Mouse (Mus musculus) hindbrain, embryonic 11.5 days (tissue): Measurements from ENCODE around the gene Tenm2. TPM values are rescaled to one million over a fixed set of nuclear protein-coding genes. Genes with fewer than 3 reads are reported as not detected.
A peak's percentile ranks its signal among the peaks of the same experiment; 100 is the strongest.

ENCODE experiments used
- ATAC-seq: fragments of 200-750 bp; cut with Nextera tagmentation; 2 replicates; pipeline ENCODE4 v1.8.0; 2017; ENCODE audit warnings: mild to moderate bottlenecking, moderate TSS enrichment, moderate library complexity; ENCODE audit not compliant: low FRiP score
- DNase-seq: peaks from one replicate; pipeline ENCODE4 v3.0.0-alpha.2; 2015; ENCODE audit warnings: low spot score
- H3K27ac ChIP-seq: fragments of 300-500 bp; sonication (generic); 2 replicates; pipeline ENCODE4 v1.5.1; 2014; ENCODE audit warnings: mild to moderate bottlenecking, low read depth, low read length
- H3K27me3 ChIP-seq: fragments of 300-500 bp; sonication (generic); 2 replicates; pipeline ENCODE4 v1.6.1; 2014; ENCODE audit warnings: mild to moderate bottlenecking, low read length, moderate library complexity, mixed read lengths; ENCODE audit not compliant: control insufficient read depth, insufficient read depth
- H3K36me3 ChIP-seq: fragments of 300-500 bp; sonication (generic); 2 replicates; pipeline ENCODE4 v1.6.1; 2014; ENCODE audit warnings: mild to moderate bottlenecking, low read length, moderate library complexity, mixed read lengths; ENCODE audit not compliant: control insufficient read depth, insufficient read depth
- H3K4me1 ChIP-seq: fragments of 300-500 bp; sonication (generic); replicated peaks from 2 replicates; pipeline ENCODE4 v1.6.1; 2014; ENCODE audit warnings: low read length, mixed read lengths; ENCODE audit not compliant: control insufficient read depth, insufficient read depth
- H3K4me2 ChIP-seq: fragments of 300-500 bp; sonication (generic); replicated peaks from 2 replicates; pipeline ENCODE4 v1.6.1; 2014; ENCODE audit warnings: mild to moderate bottlenecking, low read depth, low read length
- H3K4me3 ChIP-seq: fragments of 300-500 bp; sonication (generic); 2 replicates; pipeline ENCODE4 v1.5.1; 2014; ENCODE audit warnings: low read depth, low read length
- H3K9ac ChIP-seq: fragments of 300-500 bp; sonication (generic); 2 replicates; pipeline ENCODE4 v1.6.1; 2014; ENCODE audit warnings: low read depth, low read length
- H3K9me3 ChIP-seq: fragments of 300-500 bp; sonication (generic); 2 replicates; pipeline ENCODE4 v1.6.1; 2016; ENCODE audit warnings: low read length; ENCODE audit not compliant: control insufficient read depth
- WGBS: fragments of 180-500 bp; shearing (Covaris S2); extraction: QIAGEN DNeasy Blood & Tissue Kit; methylation state at CpG from one replicate; pipeline ENCODE4 v1.1.7; 2014; 5-methylcytosine and 5-hydroxymethylcytosine counted together
- polyA plus RNA-seq: library from polyadenylated mRNA; unstranded; fragments of >200 nt; fragmentation: Nextera tagmentation; extraction: Ambion mirVana; gene quantifications from 2 replicates; pipeline ENCODE4 v1.2.1, GENCODE M21; 2014

Gene Tenm2
- polyA plus RNA-seq, 1 experiment from 2014 or later = 9.0 TPM

GRCm38 (mm10) chr11:36746286-36746685 is 489.5 kb downstream of the Tenm2 start:
- H3K27me3 ChIP-seq = no peaks in the 10 kb centered on the region
- no peaks in the 10 kb centered on the region for H3K4me1 ChIP-seq
- no peak overlapping the region for H3K9ac ChIP-seq
- no peaks in the 10 kb centered on the region for H3K36me3 ChIP-seq
- H3K4me3 ChIP-seq = no peak overlapping the region
- H3K4me2 ChIP-seq = no peak overlapping the region
- H3K9me3 ChIP-seq = no peaks in the 10 kb centered on the region
- DNase-seq (no peak), ATAC-seq (no peak)
- no peak overlapping the region for H3K27ac ChIP-seq
- 76% methylated on average over 4 of the region's 4 CpGs for WGBS

GRCm38 (mm10) chr11:36727800-36728199 is 508.0 kb downstream of the Tenm2 start:
- H3K4me2 ChIP-seq = no peak overlapping the region
- no peak for DNase-seq
- no peak overlapping the region for H3K9ac ChIP-seq
- H3K27me3 ChIP-seq = no peaks in the 10 kb centered on the region
- H3K36me3 ChIP-seq = no peaks in the 10 kb centered on the region
- no peaks in the 10 kb centered on the region for H3K4me1 ChIP-seq
- WGBS = 87% methylated on average over 3 of the region's 3 CpGs
- no peak overlapping the region for H3K4me3 ChIP-seq
- no peaks in the 10 kb centered on the region for H3K9me3 ChIP-seq
- H3K27ac ChIP-seq = no peak overlapping the region
- no peak for ATAC-seq

DNA sequence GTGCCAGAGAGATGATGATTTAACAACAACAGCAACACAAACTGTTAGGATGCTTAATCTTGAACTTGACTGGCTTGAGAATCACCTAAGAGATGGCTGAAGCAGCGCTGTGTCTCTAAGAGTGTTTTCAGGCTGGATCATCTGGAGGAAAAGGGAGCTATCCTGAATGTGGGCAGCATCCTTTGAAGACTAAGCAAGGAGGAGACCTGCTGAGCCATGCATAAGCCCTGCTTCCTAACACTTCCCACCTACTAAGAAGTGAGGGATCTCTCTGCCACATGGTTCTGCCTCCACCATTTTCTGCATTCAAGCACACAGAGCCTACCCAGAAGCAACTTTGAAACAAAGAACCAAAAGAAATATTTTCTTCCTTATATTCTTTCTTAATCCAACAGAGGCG is 532.9 kb downstream of the Tenm2 start:
- 82% methylated on average over 2 of the region's 2 CpGs for WGBS

GRCm38 (mm10) chr11:36700951-36701350 is 534.8 kb downstream of the Tenm2 start:
- H3K4me3 ChIP-seq = no peak overlapping the region
- H3K36me3 ChIP-seq = no peaks in the 10 kb centered on the region
- no peaks in the 10 kb centered on the region for H3K9me3 ChIP-seq
- 71% methylated on average over 3 of the region's 3 CpGs for WGBS
- H3K4me1 ChIP-seq = peaks cover 5% of the 10 kb centered on the region; the same call in 1 of the 2 replicates
- DNase-seq (no peak), ATAC-seq (no peak)
- no peak overlapping the region for H3K9ac ChIP-seq
- no peaks in the 10 kb centered on the region for H3K27me3 ChIP-seq
- no peak overlapping the region for H3K4me2 ChIP-seq
- no peak overlapping the region for H3K27ac ChIP-seq

More for the DNA sequence above, 532.9 kb downstream of the Tenm2 start:
- H3K36me3 ChIP-seq = no peaks in the 10 kb centered on the region
- no peak overlapping the region for H3K9ac ChIP-seq
- H3K9me3 ChIP-seq = no peaks in the 10 kb centered on the region
- DNase-seq (no peak), ATAC-seq (no peak)
- no peaks in the 10 kb centered on the region for H3K27me3 ChIP-seq
- H3K4me2 ChIP-seq = no peak overlapping the region
- no peaks in the 10 kb centered on the region; the same call in 1 of the 2 replicates for H3K4me1 ChIP-seq
- no peak overlapping the region for H3K27ac ChIP-seq
- H3K4me3 ChIP-seq = no peak overlapping the region

GRCm38 (mm10) chr11:36700131-36700530 is 535.6 kb downstream of the Tenm2 start:
- Histone ChIP-seq H3K9ac (no peak overlapping the region), H3K9me3 (no peaks in the 10 kb centered on the region), H3K27ac (no peak overlapping the region), H3K36me3 (no peaks in the 10 kb centered on the region), H3K4me2 (no peak overlapping the region), H3K4me3 (no peak overlapping the region), H3K27me3 (no peaks in the 10 kb centered on the region), H3K4me1 (peaks cover 5% of the 10 kb centered on the region; the same call in 1 of the 2 replicates)
- no peak for ATAC-seq
- WGBS = 86% methylated on average over 6 of the region's 6 CpGs
- DNase-seq = no peak

GRCm38 (mm10) chr11:36698268-36698667 is 537.5 kb downstream of the Tenm2 start:
- Histone ChIP-seq H3K9me3 (no peaks in the 10 kb centered on the region), H3K36me3 (no peaks in the 10 kb centered on the region), H3K4me2 (no peak overlapping the region), H3K27ac (peak overlapping the region; percentile 88), H3K4me1 (peaks cover 5% of the 10 kb centered on the region; the same call in 1 of the 2 replicates), H3K4me3 (no peak overlapping the region), H3K27me3 (no peaks in the 10 kb centered on the region), H3K9ac (no peak overlapping the region)
- WGBS = 56% methylated on average over 7 of the region's 7 CpGs
- peak; percentile 24 for DNase-seq
- no peak for ATAC-seq

GRCm38 (mm10) chr11:36697816-36698215 is 537.9 kb downstream of the Tenm2 start:
- H3K9me3 ChIP-seq = no peaks in the 10 kb centered on the region
- no peak overlapping the region for H3K4me2 ChIP-seq
- peaks cover 5% of the 10 kb centered on the region; the same call in 1 of the 2 replicates for H3K4me1 ChIP-seq
- no peaks in the 10 kb centered on the region for H3K36me3 ChIP-seq
- H3K9ac ChIP-seq = no peak overlapping the region
- no peaks in the 10 kb centered on the region for H3K27me3 ChIP-seq
- H3K4me3 ChIP-seq = no peak overlapping the region
- H3K27ac ChIP-seq = peak overlapping the region; percentile 88
- WGBS = 58% methylated on average over 8 of the region's 8 CpGs
- DNase-seq = peak; percentile 23
- ATAC-seq = no peak; the same call in 1 of the 2 replicates

DNA sequence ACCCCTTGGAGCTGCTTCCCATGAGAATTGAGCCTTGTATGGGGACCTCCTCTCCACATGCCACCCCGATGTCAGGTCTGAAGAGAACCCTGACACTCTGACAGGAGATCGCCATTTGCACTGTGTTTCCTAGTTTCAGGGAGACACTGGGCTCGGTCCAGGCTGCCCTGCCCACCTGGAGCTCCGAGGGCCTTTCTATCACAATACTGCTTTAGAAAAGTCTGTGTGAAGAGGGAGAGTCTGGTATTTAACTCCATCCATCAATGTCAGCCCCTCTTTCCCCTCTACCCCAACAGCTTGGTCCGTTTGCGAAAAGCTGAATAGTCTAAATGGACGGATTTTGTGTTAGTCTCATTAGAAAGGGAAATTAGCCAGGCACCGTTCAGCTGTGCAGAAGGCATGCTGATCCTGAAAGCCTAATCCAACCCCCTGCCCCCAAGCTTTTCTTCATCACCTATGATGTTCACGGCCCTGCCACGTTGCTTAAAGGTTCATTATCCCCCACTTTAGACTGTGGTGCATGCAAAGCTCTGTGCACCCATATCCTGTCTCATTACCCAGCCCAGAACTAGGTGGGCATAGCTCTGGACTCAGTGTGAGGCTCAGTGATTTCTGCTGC is 538.6 kb downstream of the Tenm2 start:
- Histone ChIP-seq H3K27ac (peak overlapping the region; percentile 88), H3K9me3 (no peaks in the 10 kb centered on the region), H3K36me3 (no peaks in the 10 kb centered on the region), H3K27me3 (no peaks in the 10 kb centered on the region), H3K9ac (no peak overlapping the region), H3K4me2 (no peak overlapping the region; the same call in 1 of the 2 replicates), H3K4me1 (peaks cover 5% of the 10 kb centered on the region; the same call in 1 of the 2 replicates), H3K4me3 (no peak overlapping the region)
- DNase-seq (peak; percentile 69), ATAC-seq (peak; percentile 95)
- WGBS = 10% methylated on average over 10 of the region's 10 CpGs

GRCm38 (mm10) chr11:36694810-36695209 is 541.0 kb downstream of the Tenm2 start:
- H3K27me3 ChIP-seq = no peaks in the 10 kb centered on the region
- no peaks in the 10 kb centered on the region for H3K36me3 ChIP-seq
- H3K9ac ChIP-seq = no peak overlapping the region
- H3K9me3 ChIP-seq = no peaks in the 10 kb centered on the region
- peak overlapping the region; percentile 36; the same call in 1 of the 2 replicates for H3K27ac ChIP-seq
- 63% methylated on average over 8 of the region's 8 CpGs for WGBS
- no peak overlapping the region for H3K4me3 ChIP-seq
- peaks cover 5% of the 10 kb centered on the region; the same call in 1 of the 2 replicates for H3K4me1 ChIP-seq
- DNase-seq (no peak), ATAC-seq (no peak)
- no peak overlapping the region for H3K4me2 ChIP-seq
